Mouse (Mus musculus) gastrocnemius, adult 2 months (tissue): ENCODE measurements at regions not wholly inside any gene's neighbourhood (a gene's known extent, or its start where the extent isn't known, plus 50 kb on each side); places are given as distances from the start of the nearest gene placed in this dataset.
"Not testable (repeated sequence)": the region's sequence is repeated elsewhere in the genome, so short reads cannot be mapped to it uniquely, and the experiment has no call there.

Experiments
- DNase-seq: peaks from one replicate; pipeline ENCODE4 v3.0.0; 2022
- H3K27ac ChIP-seq: fragments of 200-600 bp; 2 replicates; pipeline ENCODE4 v1.8.1; 2022; ENCODE audit warnings: mild to moderate bottlenecking
- H3K4me3 ChIP-seq: fragments of 200-600 bp; 2 replicates; pipeline ENCODE4 v1.8.1; 2022; ENCODE audit warnings: mild to moderate bottlenecking, moderate library complexity
- CTCF ChIP-seq: fragments of 200-600 bp; IDR thresholded peaks from 2 replicates; pipeline ENCODE4 v1.8.1; 2022; ENCODE audit warnings: antibody characterized with exemption, mild to moderate bottlenecking, moderate library complexity
- intact Hi-C: fragments of 180-260 bp; cut with DNase I; formaldehyde crosslinking; loops from one replicate; pipeline ENCODE4 v1.15.1; 2025

DNA sequence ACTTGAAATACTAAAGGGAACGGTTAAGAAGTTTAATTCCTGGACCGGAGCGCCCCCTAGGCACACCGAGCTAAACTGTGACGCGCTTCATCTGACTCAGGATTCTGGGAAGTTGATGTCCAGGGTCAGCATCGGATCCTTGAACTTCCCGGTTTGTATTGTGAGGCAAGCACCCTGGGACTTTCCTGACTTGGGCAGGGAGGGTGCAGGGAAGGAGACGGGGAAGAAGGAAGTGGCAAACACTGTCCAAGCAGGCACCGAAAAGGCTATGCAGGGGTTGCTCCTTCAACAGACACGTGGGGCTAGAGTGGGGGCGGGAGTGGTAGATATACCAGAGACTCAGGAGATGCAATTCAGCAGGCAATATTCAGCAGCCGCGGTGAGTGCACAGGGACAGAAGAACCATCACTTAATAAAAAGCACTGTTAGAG lies 132.7 kb upstream of the Teddm2 start:
- TF ChIP-seq CTCF: peak; percentile 81
- intact Hi-C loops: loop anchor here (2.0 kb wide), 2 partner anchors 132 to 148 kb away; partner anchors contain the start of gene Teddm2
- H3K27ac ChIP-seq: peak overlapping the region; percentile 61
- peak; percentile 85 for DNase-seq
- H3K4me3 ChIP-seq: peak overlapping the region; percentile 54

DNA sequence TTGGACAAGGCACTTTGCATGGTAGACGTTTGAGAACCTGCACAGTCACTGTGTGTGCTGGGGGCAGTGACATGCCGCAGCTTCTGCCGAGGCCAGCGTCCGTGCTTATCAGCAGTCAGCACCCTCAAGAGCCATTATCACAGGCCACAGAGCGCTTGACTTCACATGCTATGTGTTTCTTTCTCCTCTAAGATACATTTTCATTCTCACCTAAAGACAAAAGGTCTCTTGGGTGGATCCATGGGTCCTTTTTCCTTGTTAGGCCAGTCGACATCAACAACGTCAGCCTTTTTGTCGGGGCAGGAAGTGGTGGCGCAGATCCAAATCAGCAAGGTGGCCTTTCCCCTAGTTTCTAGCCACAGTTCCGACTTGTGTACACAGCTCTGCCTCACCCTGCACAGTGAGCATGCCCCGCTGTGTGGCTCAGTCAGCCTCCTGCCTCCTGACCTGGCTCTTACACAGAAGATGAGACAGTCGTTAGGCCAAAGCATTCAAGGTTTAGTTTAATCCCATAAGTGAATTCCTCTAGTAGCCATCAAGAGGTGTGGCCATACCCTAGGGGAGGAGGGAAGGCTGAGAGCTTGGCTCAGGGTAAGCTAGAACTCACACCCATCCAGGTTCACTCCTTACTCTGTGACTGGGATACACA lies 134.1 kb upstream of the Teddm2 start:
- Histone ChIP-seq H3K27ac (no peak overlapping the region), H3K4me3 (no peak overlapping the region)
- TF ChIP-seq CTCF: no peak
- no peak for DNase-seq
- intact Hi-C loops: loop anchor here (2.0 kb wide), 3 partner anchors 85 to 147 kb away; partner anchors contain the start of gene Teddm2

DNA sequence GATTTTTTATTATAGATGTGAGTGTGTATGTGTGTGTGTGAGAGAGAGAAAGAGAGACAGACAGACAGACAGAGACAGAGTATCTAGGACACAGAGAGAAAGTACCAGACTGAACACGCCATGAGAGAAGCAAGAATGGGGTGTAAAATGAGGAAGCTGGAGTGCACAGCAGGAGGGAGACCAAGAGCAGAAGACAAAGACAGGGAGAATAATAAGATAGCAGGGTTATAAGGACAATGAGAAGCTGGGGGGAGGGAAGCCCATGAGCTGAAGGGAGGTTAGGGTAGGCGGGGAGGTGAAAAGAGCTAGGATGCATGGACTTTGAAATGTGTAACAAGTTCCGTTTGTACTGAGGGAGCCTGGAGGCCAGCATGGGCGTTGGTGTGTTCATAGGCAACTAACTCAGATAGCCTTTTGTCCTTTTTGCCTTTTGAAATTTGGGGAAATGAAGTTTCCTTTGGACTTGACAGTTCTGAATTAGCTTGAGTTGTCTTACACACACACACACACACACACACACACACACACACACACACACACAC lies 136.8 kb upstream of the Teddm2 start:
- H3K4me3 ChIP-seq: no peak overlapping the region
- H3K27ac ChIP-seq: no peak overlapping the region
- no peak for TF ChIP-seq CTCF
- intact Hi-C loops: no loop called here
- no peak for DNase-seq

DNA sequence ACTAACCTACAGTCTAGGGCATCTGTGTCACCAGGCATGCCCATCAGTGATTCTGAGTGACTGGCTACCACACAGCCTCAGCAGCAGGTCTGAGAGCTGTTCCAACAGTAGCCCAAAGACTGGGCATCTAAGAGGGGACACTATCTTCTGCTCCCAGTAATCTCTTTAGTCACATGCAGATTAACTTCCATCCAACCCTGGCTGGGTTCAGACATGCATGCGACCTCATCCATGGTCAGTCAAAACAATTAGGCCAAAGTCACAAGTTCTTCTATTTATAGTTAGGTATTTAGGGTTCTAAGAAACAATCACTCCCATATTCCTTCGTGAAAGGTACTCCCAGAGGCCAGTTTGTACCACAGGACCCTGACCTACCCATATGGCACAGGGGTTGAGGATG lies 138.2 kb upstream of the Teddm2 start:
- Histone ChIP-seq H3K27ac (no peak overlapping the region), H3K4me3 (no peak overlapping the region)
- TF ChIP-seq CTCF: no peak
- no peak for DNase-seq
- intact Hi-C loops: no loop called here

DNA sequence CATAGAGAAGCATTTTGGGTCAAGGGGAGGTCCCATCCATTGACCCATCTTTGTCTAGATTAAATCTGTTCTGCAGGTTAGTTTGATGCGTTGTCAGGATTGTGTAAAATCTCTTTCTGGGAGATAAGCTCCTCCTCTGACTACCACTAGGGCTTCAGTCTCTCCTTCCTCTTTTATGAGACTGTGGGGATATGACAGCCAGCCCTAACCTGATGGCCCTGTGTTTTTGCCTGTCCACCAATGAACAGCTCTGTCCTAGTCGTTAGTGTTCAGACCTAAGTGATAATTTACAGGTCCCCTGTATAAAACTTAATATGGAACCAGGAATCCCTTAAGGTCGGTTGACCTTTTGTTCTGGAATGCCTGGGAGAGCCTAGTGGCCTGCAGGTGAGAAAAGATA lies 140.9 kb upstream of the Teddm2 start:
- TF ChIP-seq CTCF: no peak
- intact Hi-C loops: no loop called here
- H3K27ac ChIP-seq: no peak overlapping the region
- no peak overlapping the region for H3K4me3 ChIP-seq
- DNase-seq: no peak

DNA sequence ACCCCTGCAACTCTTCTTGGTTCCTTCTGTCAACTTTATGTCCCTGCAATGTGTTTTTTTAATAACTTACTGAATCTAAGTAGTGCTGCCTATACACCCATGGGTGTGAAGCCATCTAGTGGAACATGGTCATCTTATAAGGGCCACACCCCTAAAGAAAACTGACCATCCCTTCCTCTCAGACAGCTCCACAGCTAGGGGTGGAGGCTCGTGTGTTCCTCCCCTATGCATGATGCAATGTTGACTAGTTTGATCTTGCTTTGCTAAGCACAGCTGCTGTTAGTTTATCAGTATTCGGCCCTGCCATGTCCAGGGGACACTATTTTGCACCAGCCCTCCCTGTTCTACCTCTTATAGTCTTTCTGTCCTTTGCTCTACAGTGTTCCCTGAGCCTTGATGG lies 142.9 kb upstream of the Teddm2 start:
- H3K27ac ChIP-seq: no peak overlapping the region
- no peak overlapping the region for H3K4me3 ChIP-seq
- no peak for TF ChIP-seq CTCF
- intact Hi-C loops: no loop called here
- no peak for DNase-seq

DNA sequence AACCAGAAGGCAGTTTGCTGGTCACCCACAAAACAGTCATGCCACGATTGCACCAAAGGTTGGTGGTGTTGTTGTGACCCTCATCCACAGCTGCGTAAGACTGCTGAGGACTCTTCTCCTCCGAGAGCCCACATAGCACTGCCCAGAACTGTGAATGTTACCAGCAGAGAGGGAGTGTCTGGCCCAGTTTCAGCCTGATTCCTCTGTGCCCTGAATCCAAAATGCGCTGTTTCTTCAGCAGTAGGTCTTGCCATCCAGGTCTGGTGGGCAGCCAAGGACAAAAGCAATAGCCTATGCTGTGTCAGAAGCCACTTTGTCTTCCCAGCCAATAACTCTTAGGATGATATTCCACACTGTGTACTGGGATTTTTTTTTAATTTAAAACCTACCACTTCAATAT lies 144.7 kb upstream of the Teddm2 start:
- intact Hi-C loops: no loop called here
- DNase-seq: no peak
- no peak for TF ChIP-seq CTCF
- no peak overlapping the region for H3K27ac ChIP-seq
- H3K4me3 ChIP-seq: no peak overlapping the region

DNA sequence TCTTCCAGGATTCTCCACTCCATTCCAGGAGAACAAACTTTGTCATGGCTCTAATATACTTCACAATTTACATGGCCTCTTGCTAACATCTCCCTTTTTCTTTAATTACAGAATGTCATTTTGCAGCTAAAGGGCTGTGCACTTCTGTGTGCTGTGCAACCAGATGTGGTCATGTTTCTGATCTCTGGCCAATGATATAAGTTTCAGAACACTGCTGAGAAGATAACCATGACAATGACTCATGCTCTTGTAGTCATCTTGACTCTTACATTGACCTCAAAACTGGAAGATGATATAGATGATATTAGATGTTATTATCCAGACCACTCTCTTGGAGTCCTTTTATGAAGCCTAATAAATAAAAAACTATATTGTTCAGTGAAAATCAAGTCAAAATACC lies 145.9 kb upstream of the Teddm2 start:
- intact Hi-C loops: no loop called here
- DNase-seq: no peak
- Histone ChIP-seq H3K27ac (no peak overlapping the region), H3K4me3 (no peak overlapping the region)
- TF ChIP-seq CTCF: no peak

DNA sequence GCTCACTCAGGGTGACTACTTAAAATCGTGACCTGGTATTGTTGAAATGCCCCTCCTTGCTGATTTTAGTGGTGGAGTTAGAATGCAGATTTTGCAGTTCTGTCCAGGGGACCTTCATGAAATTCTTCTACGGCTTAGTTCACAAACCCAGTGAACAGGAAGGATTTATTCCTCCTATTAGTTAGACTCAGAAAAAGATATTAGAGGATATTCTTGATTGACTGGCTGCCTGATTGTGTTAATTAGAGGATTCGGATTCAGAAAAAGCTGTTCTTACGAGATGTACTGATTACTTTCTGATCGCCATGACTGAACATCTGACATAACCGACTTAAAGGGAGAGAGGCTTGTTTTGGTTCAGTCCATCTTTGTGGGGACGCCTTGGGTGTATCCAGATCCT lies 147.3 kb upstream of the Zfp648 start:
- no peak overlapping the region for H3K27ac ChIP-seq
- TF ChIP-seq CTCF: no peak
- intact Hi-C loops: no loop called here

DNA sequence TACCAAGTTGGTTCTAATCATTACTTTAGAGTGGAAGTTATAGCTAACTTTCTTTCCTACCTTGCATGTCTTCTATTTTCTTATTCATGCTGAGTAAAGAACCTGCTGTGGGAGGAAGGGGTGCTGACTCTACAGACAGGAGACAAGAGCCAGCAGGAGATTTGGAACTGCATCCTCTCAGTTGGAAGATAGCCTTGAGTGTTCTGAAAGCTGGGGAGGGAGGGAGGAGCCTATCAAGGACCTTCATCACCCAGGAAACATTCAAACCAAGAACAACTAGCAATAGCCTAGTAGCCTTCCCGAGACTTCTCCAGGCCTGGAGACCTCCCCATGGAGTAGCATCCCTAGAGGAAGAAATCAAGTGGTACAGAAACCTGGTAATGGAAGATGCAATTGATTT lies 146.1 kb upstream of the Zfp648 start:
- intact Hi-C loops: no loop called here
- Histone ChIP-seq H3K4me3 (no peak overlapping the region), H3K27ac (no peak overlapping the region)
- no peak for DNase-seq
- no peak for TF ChIP-seq CTCF

More for the DNA sequence above, 147.3 kb upstream of the Zfp648 start:
- H3K4me3 ChIP-seq: no peak overlapping the region
- no peak for DNase-seq

DNA sequence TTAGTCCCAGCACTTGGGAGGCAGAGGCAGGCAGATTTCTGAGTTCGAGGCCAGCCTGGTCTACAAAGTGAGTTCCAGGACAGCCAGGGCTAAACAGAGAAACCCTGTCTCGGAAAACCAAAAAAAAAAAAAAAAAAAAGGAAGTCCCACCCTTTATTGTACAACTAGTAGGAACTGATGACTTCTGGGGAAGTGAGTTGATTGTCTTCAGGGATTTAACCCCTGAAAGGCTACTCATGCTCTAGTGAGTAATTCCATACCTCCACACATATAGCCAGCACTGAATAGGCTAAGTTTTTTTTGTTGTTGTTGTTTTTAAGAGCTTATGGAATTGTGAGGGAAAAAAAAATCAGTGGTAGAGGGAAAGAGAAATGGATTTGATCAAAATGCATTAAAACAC lies 139.6 kb upstream of the Zfp648 start:
- DNase-seq, H3K4me3 ChIP-seq, intact Hi-C loops: not testable (repeated sequence)
- H3K27ac ChIP-seq: peak overlapping the region; percentile 73; the same call in 1 of the 2 replicates

DNA sequence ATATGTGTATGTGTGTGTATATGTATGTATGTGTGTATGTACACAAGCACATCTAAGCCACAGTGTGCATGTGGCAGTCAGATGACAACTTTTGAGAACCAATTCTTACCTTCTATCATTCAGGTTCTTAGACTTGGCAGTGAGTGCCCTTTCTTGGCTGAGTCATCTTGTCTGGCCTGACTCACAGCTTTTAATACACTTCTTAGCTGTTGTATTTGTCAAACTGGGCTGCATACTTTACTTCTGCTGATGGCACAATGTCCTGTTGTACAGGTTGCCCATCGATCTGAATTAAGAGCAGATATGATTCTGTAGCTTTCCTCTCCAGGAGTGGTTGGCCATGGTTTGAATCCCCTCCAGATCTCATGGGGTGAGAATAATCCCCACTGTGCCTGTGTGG lies 139.1 kb upstream of the Zfp648 start:
- DNase-seq: no peak
- intact Hi-C loops: no loop called here
- H3K4me3 ChIP-seq: no peak overlapping the region
- no peak for TF ChIP-seq CTCF
- peak overlapping the region; percentile 73 for H3K27ac ChIP-seq

DNA sequence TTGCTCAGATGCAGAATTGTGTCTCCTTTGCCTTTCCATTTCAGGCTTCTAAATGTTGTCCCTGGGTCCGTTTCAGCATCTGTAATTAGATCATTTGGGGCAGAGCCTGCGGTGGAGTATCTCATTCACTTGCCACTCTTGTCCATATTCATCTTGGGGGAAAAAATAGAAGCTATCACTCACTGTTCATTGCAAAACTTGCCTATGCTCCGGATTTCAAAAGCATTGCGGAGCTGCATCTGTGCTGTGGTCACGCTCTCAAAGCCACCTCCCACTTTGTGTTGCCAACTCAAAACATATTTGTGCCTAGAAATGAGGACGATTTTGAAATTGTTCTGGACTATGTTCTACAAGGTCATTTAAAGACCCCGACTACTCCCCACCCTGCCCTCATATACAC lies 138.3 kb upstream of the Zfp648 start:
- no peak for TF ChIP-seq CTCF
- H3K4me3 ChIP-seq: no peak overlapping the region
- peak; percentile 44 for DNase-seq
- intact Hi-C loops: no loop called here
- peak overlapping the region; percentile 73 for H3K27ac ChIP-seq

DNA sequence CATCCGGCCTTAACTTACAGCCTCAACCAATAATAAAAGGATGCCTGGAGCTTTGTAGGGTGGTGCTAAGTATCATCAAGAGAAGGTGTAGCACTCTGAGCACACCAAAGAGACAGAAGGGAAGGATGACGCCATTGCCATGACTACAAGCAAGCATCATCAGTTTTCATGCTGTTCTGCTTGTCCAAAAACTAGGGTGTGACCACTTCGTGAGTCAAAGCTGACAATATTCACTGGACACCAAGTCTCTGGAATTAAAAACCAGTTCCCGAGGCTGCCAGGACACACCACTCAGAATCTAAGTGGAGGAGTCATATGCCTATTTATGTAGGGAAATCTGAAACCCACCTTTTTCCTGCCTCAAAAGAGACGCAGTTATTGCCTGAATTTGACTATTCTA lies 136.4 kb upstream of the Zfp648 start:
- Histone ChIP-seq H3K27ac (peak overlapping the region; percentile 84), H3K4me3 (no peak overlapping the region)
- TF ChIP-seq CTCF: no peak
- DNase-seq: peak; percentile 52
- intact Hi-C loops: no loop called here
